Mouse (Mus musculus) forebrain, embryonic 16.5 days (tissue): Measurements from ENCODE around the gene Sytl3. TPM values are rescaled to one million over a fixed set of nuclear protein-coding genes. Genes with fewer than 3 reads are reported as not detected.
"Not testable (repeated sequence)": the region's sequence is repeated elsewhere in the genome, so short reads cannot be mapped to it uniquely, and the experiment has no call there.

Source experiments
- ATAC-seq: fragments of 200-750 bp; cut with Nextera tagmentation; 2 replicates; pipeline ENCODE4 v1.8.0; 2017; ENCODE audit warnings: mild to moderate bottlenecking, moderate library complexity
- H3K27ac ChIP-seq: fragments of 300-500 bp; sonication (generic); 2 replicates; pipeline ENCODE4 v1.5.1; 2014; ENCODE audit warnings: low read length, control low read depth
- H3K27me3 ChIP-seq: fragments of 300-500 bp; sonication (generic); replicated peaks from 2 replicates; pipeline ENCODE4 v1.6.1; 2014; ENCODE audit warnings: low read length; ENCODE audit not compliant: control insufficient read depth, insufficient read depth
- H3K36me3 ChIP-seq: fragments of 300-500 bp; sonication (generic); 2 replicates; pipeline ENCODE4 v1.6.1; 2014; ENCODE audit not compliant: control insufficient read depth, insufficient read depth
- H3K4me1 ChIP-seq: fragments of 300-500 bp; sonication (generic); replicated peaks from 2 replicates; pipeline ENCODE4 v1.6.1; 2014; ENCODE audit warnings: low read length; ENCODE audit not compliant: control insufficient read depth, insufficient read depth
- H3K4me2 ChIP-seq: fragments of 300-500 bp; sonication (generic); 2 replicates; pipeline ENCODE4 v1.6.1; 2014; ENCODE audit warnings: mild to moderate bottlenecking, low read length, control low read depth
- H3K4me3 ChIP-seq: fragments of 300-500 bp; sonication (generic); replicated peaks from 2 replicates; pipeline ENCODE4 v1.5.1; 2014; ENCODE audit warnings: mild to moderate bottlenecking, low read length, control low read depth
- H3K9ac ChIP-seq: fragments of 300-500 bp; sonication (generic); replicated peaks from 2 replicates; pipeline ENCODE4 v1.6.1; 2014; ENCODE audit warnings: low read depth, low read length, control low read depth
- H3K9me3 ChIP-seq: fragments of 300-500 bp; sonication (generic); 2 replicates; pipeline ENCODE4 v1.6.1; 2016; ENCODE audit warnings: low read length; ENCODE audit not compliant: control insufficient read depth
- WGBS: fragments of 180-500 bp; shearing (Covaris S2); extraction: QIAGEN DNeasy Blood & Tissue Kit; methylation state at CpG from one replicate; pipeline ENCODE4 v1.1.7; 2014; 5-methylcytosine and 5-hydroxymethylcytosine counted together
- polyA plus RNA-seq: library from polyadenylated mRNA; unstranded; fragments of >200 nt; fragmentation: Nextera tagmentation; extraction: Ambion mirVana; gene quantifications from 2 replicates; pipeline ENCODE4 v1.2.1, GENCODE M21; 2015

The Sytl3 gene
- 0.22 and 0.30 TPM in 2 replicates for polyA plus RNA-seq

DNA sequence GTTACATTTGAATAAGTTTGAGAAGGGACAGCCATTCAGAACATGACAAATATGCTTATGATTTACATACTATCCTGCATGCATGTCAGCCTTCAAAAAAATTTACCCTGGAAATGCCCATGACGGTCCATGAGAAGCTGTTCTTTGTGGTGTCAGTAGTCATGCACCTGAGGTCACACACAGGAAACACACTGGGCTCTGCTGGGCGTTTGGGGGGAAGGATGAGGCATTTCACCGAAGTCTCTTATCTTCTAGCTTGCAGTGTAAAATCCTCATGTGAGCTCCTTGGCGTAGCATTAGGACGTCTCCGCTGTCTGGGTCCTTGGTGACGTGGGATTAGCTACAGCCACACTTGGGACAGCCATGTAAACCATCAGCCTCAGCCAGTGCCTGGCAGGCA, at the start of gene Sytl3:
Gene Sytl3, plus strand, starts transcription at position 293 of the 400 bp plus-strand sequence.
- 85% methylated on average over 3 of the region's 7 CpGs for WGBS
- H3K36me3 ChIP-seq, H3K9me3 ChIP-seq, ATAC-seq, H3K4me1 ChIP-seq, H3K9ac ChIP-seq, H3K4me2 ChIP-seq, H3K27me3 ChIP-seq, H3K27ac ChIP-seq, H3K4me3 ChIP-seq: not testable (repeated sequence)

DNA sequence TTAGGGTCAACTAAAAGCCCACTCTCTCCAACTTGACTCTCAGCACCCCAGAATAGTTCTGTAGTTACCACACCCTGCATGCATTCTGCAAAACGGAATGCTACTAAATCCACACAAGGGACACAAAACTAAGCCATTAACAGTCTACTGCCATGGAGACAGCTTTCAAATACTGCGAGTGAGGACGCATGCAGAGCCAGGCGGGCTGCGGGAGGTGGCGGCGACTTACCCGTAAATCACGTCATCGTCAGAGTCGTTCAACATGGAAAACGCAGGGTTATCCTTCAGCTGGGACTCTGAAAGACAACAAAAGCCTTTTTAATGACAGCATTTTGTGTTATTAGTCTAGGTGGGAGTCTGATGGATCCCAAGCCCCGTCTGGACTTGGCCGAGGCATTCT, 45.4 kb upstream of the Sytl3 start:
- H3K4me2 ChIP-seq, H3K9ac ChIP-seq, H3K4me3 ChIP-seq, H3K4me1 ChIP-seq, H3K27ac ChIP-seq, ATAC-seq, H3K9me3 ChIP-seq, H3K27me3 ChIP-seq, H3K36me3 ChIP-seq: not testable (repeated sequence)
- WGBS, result 89% methylated on average over 11 of the region's 14 CpGs

GRCm38 (mm10) chr17:6614316-6614715, 44.6 kb upstream of the Sytl3 start:
- not testable (repeated sequence) for H3K4me1 ChIP-seq, H3K9me3 ChIP-seq, H3K27ac ChIP-seq, H3K4me2 ChIP-seq, H3K9ac ChIP-seq, H3K4me3 ChIP-seq, H3K36me3 ChIP-seq, ATAC-seq, H3K27me3 ChIP-seq
- WGBS, result 95% methylated on average over 4 of the region's 9 CpGs

GRCm38 (mm10) chr17:6616731-6617130, 42.2 kb upstream of the Sytl3 start:
- not testable (repeated sequence) for H3K27ac ChIP-seq, H3K36me3 ChIP-seq, H3K27me3 ChIP-seq, H3K4me2 ChIP-seq, ATAC-seq, H3K4me1 ChIP-seq, H3K9me3 ChIP-seq, H3K4me3 ChIP-seq, H3K9ac ChIP-seq
- WGBS, result 97% methylated on average over 9 of the region's 9 CpGs

DNA sequence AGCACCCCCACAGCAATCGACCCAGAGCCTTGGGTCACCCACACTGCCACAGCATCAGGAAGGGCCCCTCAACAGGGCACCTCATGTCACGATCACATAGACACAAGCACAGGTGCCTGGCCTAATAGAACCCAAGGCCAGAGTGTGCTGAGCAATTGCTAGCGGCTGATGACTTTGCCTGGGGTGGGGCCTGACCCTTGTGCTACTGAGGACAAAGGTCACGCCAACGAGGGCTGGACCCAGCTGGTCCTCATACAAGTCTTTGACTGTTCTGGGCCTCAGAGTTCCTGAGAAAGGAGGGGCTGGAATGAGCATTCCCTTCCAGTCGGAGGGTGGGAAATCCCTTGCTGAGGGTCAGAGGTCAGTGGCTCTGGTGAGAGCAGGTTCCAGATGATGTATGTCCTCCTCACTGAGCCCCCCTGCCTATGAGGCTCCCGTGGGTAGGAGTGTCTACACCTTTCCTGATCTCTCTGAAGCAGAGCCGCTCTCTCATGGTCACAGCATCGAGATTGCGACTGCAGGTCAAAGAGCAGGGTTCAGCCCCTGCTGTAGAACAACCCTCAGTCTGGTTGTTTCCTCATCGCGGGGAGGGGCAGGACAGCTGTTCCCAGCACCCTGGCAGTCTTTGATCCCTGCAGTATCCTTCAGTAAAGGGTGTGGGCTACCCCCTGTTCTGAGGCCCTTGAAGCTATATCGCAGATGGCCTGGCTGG, 41.0 kb upstream of the Sytl3 start:
- not testable (repeated sequence) for H3K9me3 ChIP-seq, H3K4me3 ChIP-seq, H3K9ac ChIP-seq, H3K4me2 ChIP-seq, H3K27ac ChIP-seq, H3K4me1 ChIP-seq, H3K27me3 ChIP-seq, H3K36me3 ChIP-seq, ATAC-seq
- WGBS, result 78% methylated on average over 6 of the region's 13 CpGs

DNA sequence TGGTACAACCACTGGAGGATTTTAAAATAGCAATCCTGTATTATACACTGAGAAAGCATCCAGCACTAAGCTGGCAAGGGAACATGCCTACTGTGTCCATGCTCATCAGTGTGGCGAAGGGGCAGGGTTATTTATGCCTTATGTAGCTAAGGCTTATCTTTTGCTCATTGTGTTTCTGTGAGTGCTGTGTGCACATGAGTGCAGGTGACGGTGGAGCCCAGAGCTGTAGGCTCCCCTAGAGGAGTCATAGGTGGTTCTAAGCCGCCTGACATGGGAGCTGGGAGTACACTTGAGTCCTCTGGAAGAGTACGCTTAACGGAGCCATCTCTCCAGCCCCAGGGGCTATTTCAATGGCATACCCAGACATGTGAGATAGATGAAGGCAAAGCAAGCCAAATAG, 39.6 kb upstream of the Sytl3 start:
- H3K4me3 ChIP-seq, H3K27me3 ChIP-seq, H3K9me3 ChIP-seq, H3K4me1 ChIP-seq, H3K4me2 ChIP-seq, H3K27ac ChIP-seq, H3K9ac ChIP-seq, ATAC-seq, H3K36me3 ChIP-seq: not testable (repeated sequence)
- WGBS, result 97% methylated on average over 5 of the region's 5 CpGs

DNA sequence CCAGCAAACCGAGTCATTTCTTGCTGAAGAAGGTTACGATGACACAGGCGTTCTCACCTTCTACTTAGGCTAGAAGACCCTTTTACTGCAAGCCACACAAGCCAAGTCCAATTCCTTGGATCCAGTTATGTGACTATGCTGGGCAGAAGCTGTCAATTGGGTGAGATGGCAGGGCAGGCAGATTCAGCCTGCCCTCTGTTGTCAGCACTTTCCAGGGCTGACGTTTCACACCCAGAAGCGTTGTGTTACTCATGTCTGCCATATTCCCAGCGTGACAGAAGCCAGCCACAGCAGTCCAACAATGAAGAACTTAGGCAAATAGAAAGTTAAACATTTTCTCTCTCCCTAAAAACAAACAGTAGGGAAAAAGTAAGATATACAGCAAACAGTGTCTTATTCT, 38.9 kb upstream of the Sytl3 start:
- not testable (repeated sequence) for H3K36me3 ChIP-seq, H3K9me3 ChIP-seq, H3K4me2 ChIP-seq, H3K27me3 ChIP-seq, H3K4me3 ChIP-seq, H3K4me1 ChIP-seq, H3K9ac ChIP-seq, ATAC-seq, H3K27ac ChIP-seq
- WGBS, result 78% methylated on average over 5 of the region's 6 CpGs

- H3K27me3 ChIP-seq, H3K4me2 ChIP-seq, H3K4me1 ChIP-seq, H3K9ac ChIP-seq, H3K27ac ChIP-seq, H3K36me3 ChIP-seq, H3K9me3 ChIP-seq, H3K4me3 ChIP-seq, ATAC-seq: not testable (repeated sequence)
- 84% methylated on average over 17 of the region's 20 CpGs for WGBS
Measured at GRCm38 (mm10) chr17:6620730-6621451, 38.0 kb upstream of the Sytl3 start.

GRCm38 (mm10) chr17:6621976-6622375, 36.9 kb upstream of the Sytl3 start:
- H3K4me2 ChIP-seq, H3K36me3 ChIP-seq, H3K9ac ChIP-seq, H3K4me3 ChIP-seq, H3K9me3 ChIP-seq, H3K27me3 ChIP-seq, H3K27ac ChIP-seq, H3K4me1 ChIP-seq, ATAC-seq: not testable (repeated sequence)
- 91% methylated on average over 11 of the region's 12 CpGs for WGBS
